Mouse (Mus musculus): Measurements from ENCODE around the gene Slc44a2. TPM values are rescaled to one million over a fixed set of nuclear protein-coding genes. Genes with fewer than 3 reads are reported as not detected.
A peak's percentile ranks its signal among the peaks of the same experiment; 100 is the strongest.

Slc44a2 gene
- polyA plus RNA-seq, 1 experiment from 2014 or later = 71.0 TPM

- Histone ChIP-seq H3K4me2 (ENCODE audit: low read depth, low read length, severe bottlenecking) (no peak overlapping the region), H3K27me3 (ENCODE audit: control insufficient read depth, insufficient read depth, low read length) (no peaks in the 10 kb centered on the region), H3K4me1 (replicated peaks; ENCODE audit: control insufficient read depth, insufficient read depth, low read length) (no peaks in the 10 kb centered on the region), H3K4me3 (ENCODE audit: low read depth, low read length) (no peak overlapping the region), H3K36me3 (ENCODE audit: control insufficient read depth, insufficient read depth, low read length) (peaks cover 39% of the 10 kb centered on the region), H3K9me3 (ENCODE audit: control insufficient read depth, low read length) (no peaks in the 10 kb centered on the region), H3K27ac (ENCODE audit: low read depth, low read length) (no peak overlapping the region), H3K9ac (ENCODE audit: low read length) (no peak overlapping the region)
- no peak for DNase-seq (ENCODE audit: low spot score)
- WGBS = 95% methylated on average over 5 of the region's 5 CpGs
- ATAC-seq (replicated peaks; ENCODE audit: low FRiP score) = no peak
Observed at GRCm38 (mm10) chr9:21277776-21278175, 42.7 kb upstream of the Slc44a2 start.

- Histone ChIP-seq H3K27me3 (ENCODE audit: control insufficient read depth, insufficient read depth, low read length) (no peaks in the 10 kb centered on the region), H3K36me3 (ENCODE audit: control insufficient read depth, insufficient read depth, low read length) (peaks cover 14% of the 10 kb centered on the region; the same call in 1 of the 2 replicates)
- no peak for ATAC-seq (replicated peaks; ENCODE audit: low FRiP score)
Observed at GRCm38 (mm10) chr9:21283591-21283990, 36.9 kb upstream of the Slc44a2 start.

GRCm38 (mm10) chr9:21283994-21284393, 36.5 kb upstream of the Slc44a2 start:
- H3K27me3 ChIP-seq (ENCODE audit: control insufficient read depth, insufficient read depth, low read length) = no peaks in the 10 kb centered on the region
- no peak overlapping the region for H3K9ac ChIP-seq (ENCODE audit: low read length)
- no peak overlapping the region for H3K4me3 ChIP-seq (ENCODE audit: low read depth, low read length)

More at GRCm38 (mm10) chr9:21283591-21283990, 36.9 kb upstream of the Slc44a2 start:
- H3K4me1 ChIP-seq (replicated peaks; ENCODE audit: control insufficient read depth, insufficient read depth, low read length) = peaks cover 5% of the 10 kb centered on the region
- WGBS = 91% methylated on average over 5 of the region's 5 CpGs
- H3K9me3 ChIP-seq (ENCODE audit: control insufficient read depth, low read length) = no peaks in the 10 kb centered on the region
- no peak overlapping the region for H3K4me3 ChIP-seq (ENCODE audit: low read depth, low read length)
- no peak overlapping the region for H3K9ac ChIP-seq (ENCODE audit: low read length)
- H3K27ac ChIP-seq (ENCODE audit: low read depth, low read length) = no peak overlapping the region
- H3K4me2 ChIP-seq (ENCODE audit: low read depth, low read length, severe bottlenecking) = no peak overlapping the region
- no peak for DNase-seq (ENCODE audit: low spot score)

GRCm38 (mm10) chr9:21286753-21287152, 33.7 kb upstream of the Slc44a2 start:
- no peak for ATAC-seq (replicated peaks; ENCODE audit: low FRiP score)
- DNase-seq (ENCODE audit: low spot score) = no peak
- H3K27me3 ChIP-seq (ENCODE audit: control insufficient read depth, insufficient read depth, low read length) = no peaks in the 10 kb centered on the region
- WGBS = 81% methylated on average over 3 of the region's 3 CpGs
- no peak overlapping the region; the same call in 1 of the 2 replicates for H3K9ac ChIP-seq (ENCODE audit: low read length)
- H3K36me3 ChIP-seq (ENCODE audit: control insufficient read depth, insufficient read depth, low read length) = peaks cover 8% of the 10 kb centered on the region; the same call in 1 of the 2 replicates
- peak overlapping the region; percentile 87 for H3K4me2 ChIP-seq (ENCODE audit: low read depth, low read length, severe bottlenecking)
- no peaks in the 10 kb centered on the region for H3K9me3 ChIP-seq (ENCODE audit: control insufficient read depth, low read length)
- peaks cover 8% of the 10 kb centered on the region for H3K4me1 ChIP-seq (replicated peaks; ENCODE audit: control insufficient read depth, insufficient read depth, low read length)
- peak overlapping the region; percentile 82 for H3K4me3 ChIP-seq (ENCODE audit: low read depth, low read length)
- H3K27ac ChIP-seq (ENCODE audit: low read depth, low read length) = no peak overlapping the region

More at GRCm38 (mm10) chr9:21283994-21284393, 36.5 kb upstream of the Slc44a2 start:
- no peaks in the 10 kb centered on the region for H3K9me3 ChIP-seq (ENCODE audit: control insufficient read depth, low read length)
- no peak for ATAC-seq (replicated peaks; ENCODE audit: low FRiP score)
- no peak overlapping the region for H3K27ac ChIP-seq (ENCODE audit: low read depth, low read length)
- H3K36me3 ChIP-seq (ENCODE audit: control insufficient read depth, insufficient read depth, low read length) = peaks cover 14% of the 10 kb centered on the region; the same call in 1 of the 2 replicates
- peaks cover 5% of the 10 kb centered on the region for H3K4me1 ChIP-seq (replicated peaks; ENCODE audit: control insufficient read depth, insufficient read depth, low read length)
- H3K4me2 ChIP-seq (ENCODE audit: low read depth, low read length, severe bottlenecking) = no peak overlapping the region
- WGBS = 93% methylated on average over 3 of the region's 3 CpGs
- DNase-seq (ENCODE audit: low spot score) = no peak

- peak within 1 kb of the TSS; percentile 82 for H3K4me3 ChIP-seq (ENCODE audit: low read depth, low read length)
- H3K4me2 ChIP-seq (ENCODE audit: low read depth, low read length, severe bottlenecking) = peak within 1 kb of the TSS; percentile 87
- 1% methylated on average over 59 of the region's 59 CpGs for WGBS
- H3K27me3 ChIP-seq (ENCODE audit: control insufficient read depth, insufficient read depth, low read length) = no peaks in the 10 kb centered on the region
- peak within 1 kb of the TSS; percentile 78 for H3K9ac ChIP-seq (ENCODE audit: low read length)
- H3K27ac ChIP-seq (ENCODE audit: low read depth, low read length) = peak within 1 kb of the TSS; percentile 64
- H3K9me3 ChIP-seq (ENCODE audit: control insufficient read depth, low read length) = no peaks in the 10 kb centered on the region
- peaks cover 8% of the 10 kb centered on the region for H3K4me1 ChIP-seq (replicated peaks; ENCODE audit: control insufficient read depth, insufficient read depth, low read length)
- peak; percentile 69 for ATAC-seq (replicated peaks; ENCODE audit: low FRiP score)
- DNase-seq (ENCODE audit: low spot score) = peak; percentile 98
- peaks cover 5% of the 10 kb centered on the region; the same call in 1 of the 2 replicates for H3K36me3 ChIP-seq (ENCODE audit: control insufficient read depth, insufficient read depth, low read length)
Observed at GRCm38 (mm10) chr9:21287571-21288402, 32.7 kb upstream of the Slc44a2 start, which contains the start of gene Kri1. Gene Kri1 (minus strand): TSS chr9:21287969.

- Histone ChIP-seq H3K9ac (ENCODE audit: low read length) (peak overlapping the region; percentile 50; the same call in 1 of the 2 replicates), H3K4me1 (replicated peaks; ENCODE audit: control insufficient read depth, insufficient read depth, low read length) (peaks cover 8% of the 10 kb centered on the region), H3K27ac (ENCODE audit: low read depth, low read length) (peak overlapping the region; percentile 37; the same call in 1 of the 2 replicates), H3K4me3 (ENCODE audit: low read depth, low read length) (peak overlapping the region; percentile 82), H3K36me3 (ENCODE audit: control insufficient read depth, insufficient read depth, low read length) (peaks cover 3% of the 10 kb centered on the region; the same call in 1 of the 2 replicates), H3K27me3 (ENCODE audit: control insufficient read depth, insufficient read depth, low read length) (no peaks in the 10 kb centered on the region), H3K9me3 (ENCODE audit: control insufficient read depth, low read length) (no peaks in the 10 kb centered on the region), H3K4me2 (ENCODE audit: low read depth, low read length, severe bottlenecking) (peak overlapping the region; percentile 87)
- DNase-seq (ENCODE audit: low spot score) (no peak), ATAC-seq (replicated peaks; ENCODE audit: low FRiP score) (no peak)
- WGBS = 83% methylated on average over 13 of the region's 13 CpGs
Observed at GRCm38 (mm10) chr9:21288404-21289336, 31.8 kb upstream of the Slc44a2 start.

GRCm38 (mm10) chr9:21289337-21289671, 31.2 kb upstream of the Slc44a2 start:
- Histone ChIP-seq H3K4me2 (ENCODE audit: low read depth, low read length, severe bottlenecking) (peak overlapping the region; percentile 78; the same call in 1 of the 2 replicates), H3K4me1 (replicated peaks; ENCODE audit: control insufficient read depth, insufficient read depth, low read length) (peaks cover 8% of the 10 kb centered on the region), H3K27me3 (ENCODE audit: control insufficient read depth, insufficient read depth, low read length) (no peaks in the 10 kb centered on the region), H3K9me3 (ENCODE audit: control insufficient read depth, low read length) (no peaks in the 10 kb centered on the region), H3K27ac (ENCODE audit: low read depth, low read length) (no peak overlapping the region), H3K9ac (ENCODE audit: low read length) (no peak overlapping the region), H3K36me3 (ENCODE audit: control insufficient read depth, insufficient read depth, low read length) (no peaks in the 10 kb centered on the region; the same call in 1 of the 2 replicates), H3K4me3 (ENCODE audit: low read depth, low read length) (peak overlapping the region; percentile 77; the same call in 1 of the 2 replicates)
- 88% methylated on average over 2 of the region's 2 CpGs for WGBS
- ATAC-seq (replicated peaks; ENCODE audit: low FRiP score) (no peak), DNase-seq (ENCODE audit: low spot score) (no peak)

GRCm38 (mm10) chr9:21290589-21290988, 29.9 kb upstream of the Slc44a2 start:
- peak overlapping the region; percentile 77 for H3K4me3 ChIP-seq (ENCODE audit: low read depth, low read length)
- no peak; the same call in 1 of the 2 replicates for ATAC-seq (replicated peaks; ENCODE audit: low FRiP score)
- no peaks in the 10 kb centered on the region for H3K36me3 ChIP-seq (ENCODE audit: control insufficient read depth, insufficient read depth, low read length)
- 0% methylated on average over 20 of the region's 20 CpGs for WGBS
- DNase-seq (ENCODE audit: low spot score) = no peak
- peak overlapping the region; percentile 79 for H3K9ac ChIP-seq (ENCODE audit: low read length)
- no peaks in the 10 kb centered on the region for H3K27me3 ChIP-seq (ENCODE audit: control insufficient read depth, insufficient read depth, low read length)
- peak overlapping the region; percentile 78 for H3K4me2 ChIP-seq (ENCODE audit: low read depth, low read length, severe bottlenecking)
- H3K4me1 ChIP-seq (replicated peaks; ENCODE audit: control insufficient read depth, insufficient read depth, low read length) = peaks cover 8% of the 10 kb centered on the region
- peak overlapping the region; percentile 58 for H3K27ac ChIP-seq (ENCODE audit: low read depth, low read length)
- no peaks in the 10 kb centered on the region for H3K9me3 ChIP-seq (ENCODE audit: control insufficient read depth, low read length)
